Mouse (Mus musculus): ENCODE measurements around the gene Lyrm4. TPM values are rescaled to one million over a fixed set of nuclear protein-coding genes. Genes with fewer than 3 reads are reported as not detected.

Gene Lyrm4
- total RNA-seq (2017) = 5.6 and 5.9 TPM in 2 replicates

DNA sequence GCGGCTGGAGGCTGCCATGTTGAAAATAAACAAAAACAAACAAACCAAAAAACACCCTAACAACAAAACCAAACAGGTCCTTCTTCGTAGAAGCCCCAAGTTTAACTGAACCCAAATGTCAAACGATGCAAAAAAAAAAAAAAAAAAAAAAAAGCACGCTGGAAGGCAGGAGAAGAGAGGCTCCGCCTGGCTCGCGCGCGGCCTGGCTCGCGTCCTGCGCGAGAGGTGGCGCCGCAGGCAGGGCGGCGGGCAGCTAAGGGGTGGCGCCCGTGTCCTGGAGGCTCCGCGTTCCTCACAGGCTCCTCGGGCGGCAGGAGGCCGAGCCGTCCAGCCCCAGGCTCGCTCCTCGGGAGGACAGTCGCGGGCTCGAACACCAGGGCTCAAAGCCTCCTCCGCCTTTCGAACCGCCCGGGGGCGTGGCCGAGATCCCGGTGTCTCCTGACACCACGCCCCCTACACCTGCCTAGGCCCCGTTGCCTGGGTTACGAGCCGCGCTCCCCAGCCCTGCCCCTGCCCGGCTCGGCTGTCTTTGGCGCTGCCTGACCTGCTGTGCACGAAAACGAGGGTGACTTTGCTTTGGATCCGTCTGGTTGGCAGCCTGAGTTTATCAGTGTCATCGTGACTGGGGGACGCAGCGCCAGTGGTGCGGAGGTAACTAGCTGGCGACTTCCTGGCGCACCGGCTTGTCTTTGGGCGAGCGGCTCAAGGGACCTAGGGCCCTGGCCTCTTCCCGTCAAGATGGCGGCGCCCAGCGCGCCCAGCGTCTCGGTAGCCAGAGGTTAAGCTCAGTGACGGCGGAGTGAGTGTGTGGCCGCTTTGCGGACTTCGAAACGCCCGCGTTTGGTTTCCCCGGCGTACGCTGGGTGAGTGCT is at the start of gene Lyrm4, which contains the start of gene Fars2:
Gene Lyrm4 (minus strand): TSS at position 384 of the 872 bp plus-strand sequence.
Gene Fars2 (plus strand): TSS at position 270 of the 872 bp plus-strand sequence.
- ATAC-seq (ENCODE audit: extremely low read depth, insufficient number of reproducible peaks, low FRiP score, poor library complexity, severe bottlenecking) = peak; percentile 95

DNA sequence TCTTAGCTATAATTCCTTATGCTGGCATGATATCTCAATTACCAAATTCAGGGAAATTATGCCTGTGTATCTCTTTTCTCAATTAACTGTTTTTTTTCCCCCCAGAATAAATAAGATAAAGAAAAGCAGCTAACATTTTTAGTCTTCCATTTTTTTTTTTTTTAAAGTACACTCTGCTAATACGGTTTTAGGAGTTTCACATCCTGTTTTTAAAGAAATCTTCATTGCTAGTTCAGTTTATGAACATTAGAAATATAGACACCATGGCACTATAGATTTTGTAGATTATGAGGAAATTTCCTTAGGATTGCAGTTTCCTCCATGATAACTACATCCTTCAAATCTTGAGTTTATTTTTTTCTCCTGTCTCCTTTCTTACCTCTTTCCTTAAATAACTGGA is 46.6 kb upstream of the Lyrm4 start:
- no peak for ATAC-seq (ENCODE audit: extremely low read depth, insufficient number of reproducible peaks, low FRiP score, poor library complexity, severe bottlenecking)

DNA sequence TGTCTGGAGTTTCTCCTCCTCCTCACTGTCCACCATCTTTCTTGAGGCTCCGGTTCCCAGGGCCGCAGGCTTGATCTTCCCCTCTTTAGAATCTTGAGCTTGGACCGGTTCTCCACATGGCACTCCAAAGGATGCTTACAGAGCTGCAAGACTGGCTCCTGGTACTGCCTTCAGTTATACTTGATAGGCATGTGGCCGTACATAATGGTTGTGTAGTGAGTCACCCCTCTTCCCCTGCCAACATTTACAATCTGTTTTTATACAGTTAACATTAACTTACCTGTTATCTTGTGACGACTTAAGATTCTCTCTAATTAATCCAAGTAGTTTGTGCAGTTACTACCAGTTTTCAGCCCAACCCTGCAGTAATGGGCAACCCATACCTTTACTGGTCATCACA is 46.1 kb upstream of the Lyrm4 start:
- no peak for ATAC-seq (ENCODE audit: extremely low read depth, insufficient number of reproducible peaks, low FRiP score, poor library complexity, severe bottlenecking)

DNA sequence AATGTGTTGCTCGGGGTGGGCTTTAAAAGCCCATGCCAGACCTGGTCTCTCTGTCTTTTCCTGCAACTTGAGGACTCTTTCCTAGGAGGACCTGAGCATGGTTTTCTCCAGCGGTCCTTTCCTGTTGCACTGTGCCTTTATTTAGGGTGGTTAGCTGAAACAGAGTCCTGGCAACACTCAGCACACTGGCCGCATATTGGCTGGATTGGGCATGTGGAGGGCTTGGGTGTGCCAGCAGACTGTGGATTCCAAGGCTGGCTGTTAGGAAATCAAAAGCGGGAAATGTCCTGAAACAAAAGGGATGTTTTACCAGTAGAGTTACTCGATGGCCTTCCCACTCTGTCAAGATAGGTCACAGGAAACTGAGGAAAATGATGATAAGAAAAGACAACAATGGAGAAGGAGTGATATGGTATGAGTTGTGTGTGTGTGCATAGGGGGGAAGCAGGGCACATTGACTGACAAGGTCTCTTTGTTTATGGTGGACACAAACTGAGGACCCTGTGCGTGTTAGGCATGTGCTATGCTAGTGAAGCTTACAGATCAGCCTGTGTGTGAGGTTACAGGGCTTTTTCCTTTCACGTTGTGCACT is 39.1 kb upstream of the Lyrm4 start:
- ATAC-seq (ENCODE audit: extremely low read depth, insufficient number of reproducible peaks, low FRiP score, poor library complexity, severe bottlenecking) = no peak

DNA sequence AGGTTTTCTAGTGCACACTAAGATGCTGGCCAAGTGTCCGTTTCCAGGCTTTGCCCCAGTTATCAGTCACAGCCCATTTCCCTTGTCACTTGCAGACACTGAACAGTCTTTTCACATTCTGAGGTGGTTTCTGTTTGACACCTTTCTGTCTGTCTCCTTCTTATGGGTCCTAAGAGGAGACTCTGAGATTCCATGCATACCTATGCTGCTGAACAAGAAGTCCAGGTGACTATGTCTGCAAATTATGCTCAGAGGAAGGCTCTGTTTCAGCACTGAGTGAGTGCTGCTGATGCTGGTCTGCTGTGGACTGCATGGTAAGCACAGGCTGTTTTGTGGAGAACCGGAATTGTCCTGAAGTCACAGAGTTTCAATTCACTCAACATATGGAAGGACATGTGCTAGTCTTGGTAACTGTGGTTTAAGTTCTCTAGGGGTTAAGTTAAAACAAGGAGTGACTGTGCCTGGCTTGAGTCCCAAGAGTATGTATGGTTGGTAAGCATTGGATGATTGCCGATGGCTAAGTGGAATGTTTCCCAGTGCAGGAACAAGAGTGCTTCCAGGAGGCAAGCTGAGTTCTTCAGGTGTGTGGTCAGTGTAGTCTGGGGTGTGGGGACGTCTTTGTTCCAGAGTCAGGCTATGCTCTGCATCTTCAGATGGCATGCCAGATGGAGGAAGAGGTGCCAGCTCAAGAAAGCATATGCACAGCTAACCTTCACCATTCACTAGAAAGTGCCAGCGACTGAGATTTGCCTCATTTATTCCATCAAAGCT is 35.6 kb upstream of the Lyrm4 start:
- ATAC-seq (ENCODE audit: extremely low read depth, insufficient number of reproducible peaks, low FRiP score, poor library complexity, severe bottlenecking) = no peak

DNA sequence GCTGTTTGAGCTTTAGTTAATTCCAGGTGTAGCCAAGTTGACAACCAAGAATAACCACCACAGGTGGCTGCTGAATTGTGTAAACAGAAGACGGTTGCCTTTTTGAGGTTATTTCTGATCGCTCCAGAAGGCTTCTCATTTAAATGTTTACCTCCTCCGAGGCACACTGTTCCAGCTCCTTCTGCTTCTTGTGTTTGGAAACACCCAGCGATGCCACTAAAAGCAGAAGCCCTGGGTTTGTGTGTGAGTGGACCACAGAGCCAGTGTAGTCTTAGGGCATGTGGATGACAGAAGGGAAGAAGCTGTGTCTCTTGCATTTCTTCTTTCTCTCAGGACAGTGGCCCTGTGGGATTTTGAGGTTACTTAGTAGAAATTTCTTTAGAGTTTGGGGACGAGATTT is 32.9 kb upstream of the Lyrm4 start:
- ATAC-seq (ENCODE audit: extremely low read depth, insufficient number of reproducible peaks, low FRiP score, poor library complexity, severe bottlenecking) = no peak

DNA sequence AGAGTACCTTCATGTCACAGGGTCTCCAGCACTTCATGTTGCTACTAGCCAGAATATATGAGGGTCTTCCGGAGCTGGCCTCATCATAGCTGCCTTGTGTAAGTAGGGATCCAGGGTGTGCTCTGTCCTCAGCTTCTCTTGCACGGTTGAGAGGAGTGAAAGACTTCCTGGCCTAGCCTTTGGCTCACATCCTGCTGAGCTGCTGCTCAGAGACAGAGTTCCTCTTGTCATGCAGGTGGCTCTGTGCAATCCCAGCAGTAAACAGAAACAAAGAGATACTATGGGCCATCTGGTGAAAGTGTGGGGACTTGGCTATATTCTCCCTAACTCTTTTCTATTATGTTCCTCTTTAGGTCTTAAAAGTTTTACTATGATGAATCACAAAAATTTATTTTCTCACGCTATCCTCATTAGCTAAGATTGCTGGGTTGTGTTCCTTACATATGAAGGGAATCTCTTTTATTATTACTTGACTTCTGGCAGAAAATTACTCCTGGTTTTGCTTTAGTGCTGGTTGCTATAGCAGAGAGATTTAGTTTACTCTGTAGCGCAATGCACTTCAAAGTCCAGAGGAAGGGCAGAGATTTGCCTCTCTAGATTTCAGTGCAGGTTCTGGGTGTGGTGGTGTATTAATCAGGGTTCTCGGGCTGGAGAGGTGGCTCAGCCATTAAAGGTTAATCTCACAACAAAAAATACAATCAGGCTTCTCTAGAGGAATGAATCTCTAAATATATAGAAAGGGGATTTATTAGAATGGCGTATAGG is 32.0 kb upstream of the Lyrm4 start:
- no peak for ATAC-seq (ENCODE audit: extremely low read depth, insufficient number of reproducible peaks, low FRiP score, poor library complexity, severe bottlenecking)

DNA sequence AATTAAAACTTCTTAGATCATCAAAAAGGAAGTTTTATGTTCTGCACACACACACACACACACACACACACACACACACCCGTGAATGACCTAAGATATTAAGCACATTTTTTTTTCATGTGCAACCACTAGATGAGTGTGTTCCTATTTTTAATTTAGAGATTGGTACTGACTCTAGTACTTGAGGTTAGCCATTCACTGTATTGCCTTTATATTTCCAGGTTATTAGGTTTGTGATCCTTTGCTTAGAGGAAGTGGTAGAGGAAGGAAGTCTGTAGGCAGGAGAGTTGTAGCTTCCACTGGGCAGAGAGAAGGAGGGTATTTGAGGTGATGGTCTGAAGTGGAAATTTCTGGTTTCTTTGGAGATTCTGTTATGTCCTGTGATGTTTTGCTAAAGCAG is 28.3 kb upstream of the Lyrm4 start:
- ATAC-seq (ENCODE audit: extremely low read depth, insufficient number of reproducible peaks, low FRiP score, poor library complexity, severe bottlenecking) = no peak

DNA sequence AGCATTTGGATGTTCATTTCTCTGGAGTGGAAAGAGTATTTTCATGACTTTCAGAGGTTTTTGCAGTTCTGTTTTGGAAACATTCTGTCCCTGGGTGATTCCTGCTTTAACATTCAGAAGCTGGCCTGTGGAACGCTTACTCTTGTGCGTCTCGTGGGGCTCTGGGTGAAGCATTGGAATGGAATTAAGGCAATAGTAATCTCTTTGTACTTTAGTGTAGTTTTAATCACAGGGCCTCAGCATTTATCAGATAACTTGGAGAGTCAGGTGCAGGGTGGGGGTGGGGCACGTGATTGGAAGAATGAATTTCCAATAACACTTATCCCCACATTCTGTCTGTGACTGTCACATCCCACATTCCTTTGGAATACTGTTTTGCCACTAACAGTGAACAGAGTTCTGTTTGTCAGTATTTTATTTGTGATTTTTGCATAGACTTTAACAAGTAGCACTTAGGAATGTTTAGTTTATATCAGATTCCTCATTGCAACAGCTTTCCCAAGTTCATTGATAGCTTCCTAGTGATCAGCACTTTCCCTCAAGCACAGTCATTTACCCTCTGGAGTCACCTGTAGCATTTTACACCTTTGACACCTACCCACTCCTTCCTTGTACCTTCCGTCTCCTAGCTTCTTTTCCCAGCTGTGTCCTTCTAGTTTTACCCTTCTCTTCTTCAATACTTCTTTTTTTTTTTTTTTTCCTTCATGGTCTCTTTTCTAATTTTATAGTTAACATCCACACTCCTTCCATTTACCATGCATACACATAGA is 23.1 kb upstream of the Lyrm4 start:
- no peak for ATAC-seq (ENCODE audit: extremely low read depth, insufficient number of reproducible peaks, low FRiP score, poor library complexity, severe bottlenecking)

DNA sequence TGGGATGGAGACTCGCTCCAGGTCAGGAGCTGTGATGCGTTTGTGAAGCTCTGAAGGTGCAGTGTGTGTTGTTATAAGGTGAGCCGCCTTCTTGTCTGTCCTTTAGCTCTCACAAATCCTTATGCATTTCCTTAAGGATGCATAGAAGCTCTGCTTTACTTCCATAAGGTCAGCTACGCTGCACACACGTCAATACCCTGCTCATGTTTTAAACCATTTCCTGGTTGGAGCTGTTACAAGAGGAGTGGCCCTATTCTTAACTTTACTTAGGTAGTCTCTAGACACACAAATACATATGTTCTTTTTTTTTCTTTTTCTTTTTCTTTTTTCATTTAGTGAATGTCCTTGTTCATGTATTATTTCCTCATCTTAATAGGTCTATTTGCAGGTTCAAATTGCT is 22.4 kb upstream of the Lyrm4 start:
- no peak for ATAC-seq (ENCODE audit: extremely low read depth, insufficient number of reproducible peaks, low FRiP score, poor library complexity, severe bottlenecking)

DNA sequence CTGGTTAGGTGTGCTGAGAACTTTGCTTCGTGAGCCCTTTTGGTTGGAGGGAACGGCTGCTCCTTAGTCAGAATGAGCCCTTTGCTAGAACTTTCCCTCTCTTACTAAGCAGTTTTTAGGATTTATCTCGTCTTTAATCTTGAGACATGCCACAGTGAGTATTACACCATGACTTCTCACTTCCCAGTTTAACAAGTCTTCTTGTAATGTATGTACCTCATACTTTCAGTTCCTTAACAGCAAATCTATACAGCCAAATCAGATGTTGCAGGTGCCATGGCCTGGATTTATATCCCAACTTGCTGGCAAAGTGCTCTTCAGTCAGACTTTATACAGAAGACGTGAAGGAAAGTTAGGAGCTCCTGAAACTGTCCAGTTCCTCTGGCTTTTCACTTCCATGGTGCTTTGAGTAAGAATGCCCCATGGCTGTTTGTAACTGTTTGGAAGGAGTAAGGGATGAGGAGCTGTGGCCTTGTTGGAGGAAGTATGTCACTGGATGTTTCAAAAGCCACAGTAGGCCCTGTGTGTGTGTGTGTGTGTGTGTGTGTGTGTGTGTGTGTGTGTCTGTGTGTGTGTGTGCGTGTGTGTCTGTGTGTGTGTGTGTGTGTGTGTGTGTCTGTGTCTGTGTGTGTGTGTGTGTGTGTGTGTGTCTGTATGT is 14.8 kb upstream of the Lyrm4 start:
- ATAC-seq (ENCODE audit: extremely low read depth, insufficient number of reproducible peaks, low FRiP score, poor library complexity, severe bottlenecking) = peak; percentile 54; the same call in 1 of the 2 replicates

DNA sequence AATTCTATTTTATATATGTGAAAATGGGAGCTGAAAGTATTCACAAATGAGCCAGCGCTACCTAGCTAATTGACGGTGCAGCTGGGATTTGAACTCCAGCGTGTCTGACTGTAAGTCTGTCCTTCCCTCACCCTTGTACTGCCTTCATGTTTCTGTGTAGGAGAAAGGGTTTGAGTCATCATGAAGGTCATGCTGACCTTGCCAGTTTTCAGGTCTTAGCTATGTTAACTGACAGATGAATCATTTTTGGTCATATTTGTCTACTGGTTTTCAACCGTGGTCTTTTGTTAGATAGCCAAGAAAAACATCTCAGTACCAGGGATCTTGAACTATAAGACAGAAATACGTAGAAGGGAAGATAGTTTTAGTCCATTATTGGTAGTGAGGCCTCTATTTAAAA is 14.1 kb upstream of the Lyrm4 start:
- no peak for ATAC-seq (ENCODE audit: extremely low read depth, insufficient number of reproducible peaks, low FRiP score, poor library complexity, severe bottlenecking)

DNA sequence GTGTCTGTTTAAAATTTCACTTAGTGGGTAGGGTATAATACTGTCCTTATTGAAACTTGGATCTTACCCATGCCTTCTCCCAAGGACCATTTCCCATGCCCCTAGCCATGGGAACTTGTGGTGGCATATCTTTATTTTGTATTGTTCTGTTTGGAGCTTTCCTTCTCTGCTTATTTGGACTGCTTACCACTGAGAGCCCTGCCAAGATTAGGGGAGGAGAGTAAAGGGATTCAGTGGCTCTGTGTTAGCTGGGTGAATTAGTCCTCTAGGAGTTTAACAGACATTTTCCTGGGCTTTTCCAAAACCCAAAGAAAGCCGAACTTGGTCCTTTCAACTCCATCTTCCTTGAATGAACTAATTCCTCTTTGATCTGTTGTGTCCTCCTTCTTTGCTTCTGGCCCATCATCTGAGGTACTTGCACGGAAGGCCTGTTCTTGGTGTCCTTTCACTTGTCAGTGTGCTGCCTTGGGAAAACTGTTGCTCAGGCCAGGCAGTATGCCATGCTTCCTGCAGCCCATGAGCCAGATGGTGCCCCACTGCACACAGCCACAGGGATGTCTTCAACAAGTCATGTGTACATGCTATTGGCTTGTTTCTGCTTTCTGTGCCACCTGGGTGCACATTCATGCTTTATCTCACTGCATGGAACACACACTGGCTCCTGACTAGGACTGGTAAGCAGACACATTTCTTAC is 12.2 kb upstream of the Lyrm4 start:
- ATAC-seq (ENCODE audit: extremely low read depth, insufficient number of reproducible peaks, low FRiP score, poor library complexity, severe bottlenecking) = no peak

DNA sequence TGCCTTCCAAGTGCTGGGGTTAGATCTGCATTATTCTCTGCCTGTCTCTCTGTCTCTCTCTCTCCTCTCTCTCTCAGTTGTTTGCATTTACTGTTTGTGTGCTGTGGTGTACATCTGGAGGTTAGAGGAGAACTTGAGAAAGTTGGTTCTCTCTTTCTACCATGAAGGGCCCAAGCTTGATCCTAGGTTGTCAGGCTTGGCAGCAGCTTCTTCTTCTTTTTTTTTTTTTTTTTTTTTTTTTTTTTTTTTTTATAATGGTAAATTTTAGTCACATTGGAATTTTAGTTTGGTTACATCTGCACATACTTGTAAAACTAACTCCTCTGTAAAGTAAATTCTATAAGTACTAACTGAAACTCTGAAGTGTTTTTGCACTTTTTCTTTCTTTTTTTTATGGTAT is 3.3 kb upstream of the Lyrm4 start:
- no peak for ATAC-seq (ENCODE audit: extremely low read depth, insufficient number of reproducible peaks, low FRiP score, poor library complexity, severe bottlenecking)

DNA sequence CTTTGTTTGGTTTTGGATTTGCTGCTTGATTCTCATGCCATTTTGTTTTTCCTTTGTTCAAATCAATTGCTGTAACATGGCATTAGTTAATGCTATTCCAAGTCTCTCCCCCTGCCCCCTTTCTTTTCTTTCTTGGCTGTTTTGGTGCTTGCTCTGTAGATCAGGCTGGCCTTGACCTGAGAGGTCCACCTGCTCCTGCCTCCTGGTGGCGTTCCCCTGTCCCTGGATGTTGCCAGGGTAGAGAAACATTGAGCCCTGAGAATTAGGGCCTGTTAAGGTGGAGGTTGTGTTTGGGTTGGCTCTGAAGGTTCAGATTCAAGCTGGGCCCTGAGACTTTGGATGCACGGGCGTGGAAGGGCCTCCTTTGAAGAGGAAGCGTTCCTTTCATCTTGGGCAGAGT is 2.4 kb upstream of the Lyrm4 start:
- ATAC-seq (ENCODE audit: extremely low read depth, insufficient number of reproducible peaks, low FRiP score, poor library complexity, severe bottlenecking) = no peak

DNA sequence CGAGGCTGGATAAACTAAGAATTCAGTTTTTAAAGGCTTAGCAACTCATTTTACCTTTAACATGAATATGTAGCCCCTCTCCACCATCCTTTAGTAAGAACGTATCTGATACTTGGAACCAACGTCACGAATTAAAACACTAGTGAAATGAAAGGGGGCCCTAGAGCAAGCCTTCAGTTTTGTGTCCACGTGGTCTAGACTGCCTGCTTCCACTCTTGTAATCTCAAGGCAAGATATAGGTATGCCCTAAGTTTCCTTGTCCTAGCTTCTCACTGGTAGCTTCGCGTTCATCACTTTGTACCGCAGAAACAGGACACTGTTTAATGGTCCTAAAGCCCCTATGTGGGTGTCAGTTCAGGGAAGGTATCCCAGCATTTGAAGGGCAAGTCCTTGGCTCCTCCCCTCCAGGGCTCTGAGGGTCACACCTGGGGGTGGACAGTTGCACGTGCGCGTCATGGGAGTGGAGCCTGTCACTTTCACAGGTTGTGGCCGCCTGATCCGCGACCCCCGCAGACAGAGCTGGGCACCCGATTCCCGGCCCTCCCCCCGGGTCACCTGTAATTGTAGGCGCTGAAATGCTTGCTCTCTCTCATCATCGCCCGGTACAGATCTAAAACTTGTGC is 695 bp downstream of the Lyrm4 start:
- ATAC-seq (ENCODE audit: extremely low read depth, insufficient number of reproducible peaks, low FRiP score, poor library complexity, severe bottlenecking) = no peak

DNA sequence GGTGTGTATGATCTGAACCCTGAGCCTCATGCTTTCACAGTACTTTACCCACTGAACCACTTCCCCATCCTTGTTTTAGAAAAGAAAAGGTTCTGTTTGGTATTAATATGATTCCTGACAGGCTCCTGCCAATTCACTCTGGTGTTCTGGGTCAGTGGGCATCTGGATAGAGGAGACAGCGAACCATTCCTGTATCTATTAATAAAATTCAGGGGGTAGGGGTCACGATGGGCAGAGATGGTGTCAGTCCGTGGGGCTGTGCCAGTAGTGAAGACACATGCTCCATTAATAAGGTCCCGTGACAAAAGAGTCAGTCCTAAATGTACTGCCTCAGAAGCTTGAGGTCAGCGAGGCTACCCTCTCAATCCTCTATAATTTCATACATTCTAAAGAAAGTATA is 4.1 kb downstream of the Lyrm4 start:
- ATAC-seq (ENCODE audit: extremely low read depth, insufficient number of reproducible peaks, low FRiP score, poor library complexity, severe bottlenecking) = no peak

Measured in neutrophil, adult 5-6 weeks (primary cell).